Mouse (Mus musculus) adrenal gland, adult 8-10 months (tissue): ENCODE measurements around the gene Mpp3. TPM values are rescaled to one million over a fixed set of nuclear protein-coding genes. Genes with fewer than 3 reads are reported as not detected.
"Not testable (repeated sequence)": the region's sequence is repeated elsewhere in the genome, so short reads cannot be mapped to it uniquely, and the experiment has no call there.

ENCODE experiments used
- DNase-seq: peaks from one replicate; pipeline ENCODE4 v3.0.0; 2022
- total RNA-seq, 4 experiments: library from RNA; stranded (reverse); gene quantifications; 2 replicates each; pipeline ENCODE4 v1.2.4; 2022

Mpp3 gene
- total RNA-seq, 4 experiments from 2014 or later = 14.5 to 75.4 (median 38.7) TPM

DNA sequence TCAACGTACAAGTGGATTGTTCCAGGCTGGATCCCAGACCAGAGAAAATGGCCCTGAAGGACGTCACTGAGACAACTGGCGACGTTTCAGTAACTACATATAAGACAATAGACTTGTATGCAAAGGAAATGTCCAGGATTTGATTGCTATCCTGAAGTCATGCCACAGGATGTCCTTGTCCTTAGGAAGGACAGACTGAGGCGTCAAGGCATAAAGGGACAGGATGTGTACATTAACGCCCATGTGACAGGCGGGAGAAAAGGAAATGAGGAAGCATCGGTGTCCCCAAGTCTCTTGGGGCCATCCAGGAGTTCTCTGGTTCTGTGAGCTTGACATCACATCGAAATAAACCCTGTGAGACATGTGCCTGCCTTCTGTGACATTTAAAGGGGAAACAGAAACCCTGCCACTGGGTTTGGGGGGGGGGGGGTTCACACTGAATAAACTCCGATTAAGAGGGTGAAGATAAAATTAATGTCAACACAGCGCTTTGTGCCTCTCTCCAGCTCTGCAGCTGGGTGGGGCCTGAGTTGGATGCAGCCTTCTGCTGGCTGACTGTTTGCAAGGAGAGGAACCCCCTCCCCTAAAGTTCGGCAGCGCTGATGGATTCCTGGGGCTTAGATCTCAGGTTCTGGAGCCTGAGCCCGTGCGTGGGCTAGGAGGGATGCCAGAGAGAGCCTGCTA, 19.2 kb downstream of the Mpp3 start:
- DNase-seq = no peak

DNA sequence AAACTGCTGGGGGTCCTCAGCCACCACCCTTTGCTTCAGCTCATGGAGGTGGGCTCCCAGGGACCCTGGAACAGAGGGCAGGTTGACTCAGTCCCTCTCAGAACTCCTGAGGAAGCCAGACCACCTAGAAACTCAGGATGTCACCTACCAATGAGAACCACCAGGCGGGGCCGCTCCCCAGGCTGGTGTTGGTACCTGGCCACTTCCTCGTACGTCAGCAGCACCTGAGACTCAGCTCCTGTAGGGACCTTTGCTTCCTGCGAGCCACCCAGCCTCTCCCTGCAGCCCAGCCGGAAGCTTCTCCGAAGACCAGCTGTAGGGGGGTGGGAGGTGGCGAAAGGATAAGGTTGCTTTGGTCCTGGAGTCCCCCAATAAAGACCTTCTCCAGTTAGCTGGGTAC, 19.9 kb downstream of the Mpp3 start:
- DNase-seq = no peak

DNA sequence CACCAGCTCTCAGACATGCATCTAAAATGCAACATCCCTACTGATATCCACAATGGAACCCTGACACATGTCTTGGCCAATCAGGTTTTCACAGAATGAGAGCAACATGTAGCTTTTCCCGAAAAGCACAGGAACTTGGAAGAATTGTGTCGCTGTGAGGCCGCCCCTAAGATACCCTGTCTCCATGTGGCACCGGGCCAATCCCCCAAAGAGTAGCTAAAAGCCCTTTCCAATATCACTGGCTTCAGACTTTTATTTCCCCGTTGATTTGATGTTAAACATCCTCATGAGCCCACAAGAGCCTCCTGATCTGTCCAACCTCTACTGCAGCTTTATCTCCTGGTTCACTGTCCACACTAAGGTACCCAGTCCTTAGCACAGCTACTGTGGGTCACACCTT, 21.6 kb downstream of the Mpp3 start:
- no peak for DNase-seq

DNA sequence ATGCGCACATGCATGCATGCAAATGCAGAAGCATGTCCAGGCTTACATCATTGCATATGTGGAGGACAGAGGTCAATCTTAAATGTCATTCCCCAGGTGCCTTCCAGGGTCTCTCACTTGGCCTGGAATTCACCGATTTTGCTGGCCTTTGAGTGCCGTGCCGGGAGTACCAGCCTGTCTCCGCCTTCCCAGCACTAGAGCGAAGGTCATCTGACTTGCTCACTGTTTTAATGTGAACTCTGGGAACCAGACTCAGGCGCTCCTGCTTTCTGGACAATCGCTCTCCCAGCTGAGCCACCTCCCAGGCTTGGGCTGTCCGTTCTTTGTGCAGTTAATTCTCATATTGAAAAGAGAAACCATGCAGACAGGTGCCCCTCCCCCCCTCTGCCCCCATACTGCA, 22.0 kb downstream of the Mpp3 start:
- DNase-seq = no peak

DNA sequence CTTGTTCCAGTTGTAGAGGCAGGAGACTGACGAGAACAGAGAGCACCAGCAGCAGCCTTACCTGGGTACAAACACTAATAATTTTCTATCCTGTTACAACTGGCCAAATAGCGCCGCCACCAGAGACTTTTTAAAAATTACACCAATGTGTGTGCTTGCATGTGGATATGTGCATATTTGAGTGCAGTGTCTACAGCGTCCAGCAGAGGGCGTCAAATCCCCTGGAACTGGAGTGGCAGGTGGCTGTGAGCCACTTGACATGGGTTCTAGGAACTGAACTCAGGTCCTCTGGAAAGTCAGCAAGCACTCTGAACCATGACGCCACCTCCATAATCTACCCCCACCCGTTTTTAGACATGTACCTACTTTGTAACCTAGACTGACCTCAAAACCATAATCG, 24.0 kb downstream of the Mpp3 start:
- DNase-seq = no peak

DNA sequence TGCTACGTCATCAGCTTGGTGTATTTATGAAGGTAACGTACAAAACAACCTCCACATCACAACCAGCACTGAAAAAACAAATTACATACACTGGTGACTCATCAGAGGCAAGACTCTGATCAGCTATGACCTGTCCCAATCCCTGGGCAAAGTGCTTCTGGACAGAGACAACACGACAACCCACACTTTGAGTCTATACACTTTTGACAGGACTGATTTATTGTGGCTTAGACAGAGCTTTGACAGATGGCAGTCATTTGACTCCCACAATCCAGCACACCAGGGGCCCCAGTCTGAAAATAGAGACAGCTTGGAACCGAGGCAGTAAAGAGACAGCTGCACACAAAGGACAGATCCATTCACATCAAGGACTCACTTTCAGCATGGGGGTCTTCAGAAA, 28.8 kb downstream of the Mpp3 start:
- DNase-seq = no peak

DNA sequence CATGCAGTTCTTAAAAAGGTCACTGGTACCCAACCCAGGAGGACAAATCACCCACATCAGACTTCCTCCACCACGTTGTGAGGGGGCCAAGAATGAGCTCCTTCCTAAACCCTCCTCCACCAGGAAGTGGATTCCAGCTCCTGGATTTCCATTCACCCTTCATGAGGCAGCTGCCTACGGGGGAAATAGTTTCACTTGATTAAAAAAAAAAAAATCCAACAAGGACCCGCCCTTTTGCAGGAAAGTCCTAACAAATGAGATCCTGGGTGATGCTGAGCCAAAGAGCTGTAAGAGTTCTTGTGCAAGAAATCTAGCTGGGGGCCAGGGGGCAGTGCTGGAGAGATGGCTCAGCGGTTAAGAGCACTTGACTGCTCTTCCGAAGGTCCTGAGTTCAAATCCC, 30.0 kb downstream of the Mpp3 start:
- no peak for DNase-seq

DNA sequence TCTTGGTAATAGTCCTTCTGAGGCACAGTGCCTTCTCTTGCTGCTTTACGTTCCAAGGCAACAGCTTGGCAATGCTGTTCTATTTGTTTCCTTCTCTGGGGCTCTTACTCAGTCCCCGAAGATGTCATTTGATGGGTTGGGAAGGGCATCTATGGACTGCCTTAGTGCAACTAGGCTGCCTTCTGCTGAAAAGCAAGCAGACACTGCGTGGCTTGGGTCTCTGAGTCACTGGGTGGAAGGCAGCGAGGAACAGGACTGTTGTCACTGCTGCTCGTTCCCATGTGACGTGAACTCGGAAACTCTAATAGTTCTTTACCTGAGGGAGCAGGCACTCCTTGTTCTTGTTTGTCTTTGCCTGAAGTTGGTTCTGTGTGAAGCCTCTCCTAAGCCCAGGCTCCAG, 32.3 kb downstream of the Mpp3 start:
- DNase-seq = no peak

DNA sequence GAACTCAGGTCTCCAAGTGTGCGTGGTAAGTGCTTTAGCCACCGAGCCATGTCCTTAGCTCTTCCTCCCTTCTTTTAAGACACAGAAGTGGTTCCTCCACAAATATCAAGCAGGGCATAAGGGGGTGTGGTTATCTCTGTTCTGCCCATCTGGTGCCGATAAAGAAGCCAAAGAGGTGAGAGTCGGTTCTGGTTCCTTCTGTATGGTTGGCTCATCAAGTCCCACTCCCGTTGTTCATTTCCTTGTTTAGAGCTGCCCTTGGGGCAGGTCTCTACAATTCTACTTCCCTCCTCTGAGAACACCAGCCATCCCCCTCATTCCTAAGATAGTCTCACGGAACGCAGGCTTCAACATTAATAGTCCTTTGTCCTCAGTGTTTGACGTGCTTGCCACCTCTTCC, 34.2 kb downstream of the Mpp3 start:
- no peak for DNase-seq

DNA sequence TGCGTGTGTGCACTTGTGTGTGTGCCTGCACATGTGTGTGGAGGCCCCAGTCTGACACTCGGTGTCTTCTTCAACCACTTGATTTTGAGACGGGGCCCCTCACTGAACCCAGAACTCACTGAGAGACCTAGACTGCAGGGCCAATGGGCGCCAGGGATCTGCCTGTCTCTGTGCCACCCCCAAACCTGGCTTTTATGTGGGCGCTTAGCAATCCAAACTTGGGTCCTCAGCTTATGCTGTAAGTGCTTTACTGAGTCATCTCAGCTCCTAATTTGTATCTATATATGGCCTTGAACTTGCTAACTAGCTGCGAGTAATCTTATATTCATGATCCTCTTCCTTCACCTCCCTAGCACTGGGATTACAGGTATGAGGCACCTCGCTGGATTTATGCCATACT, 35.9 kb downstream of the Mpp3 start:
- DNase-seq = no peak

DNA sequence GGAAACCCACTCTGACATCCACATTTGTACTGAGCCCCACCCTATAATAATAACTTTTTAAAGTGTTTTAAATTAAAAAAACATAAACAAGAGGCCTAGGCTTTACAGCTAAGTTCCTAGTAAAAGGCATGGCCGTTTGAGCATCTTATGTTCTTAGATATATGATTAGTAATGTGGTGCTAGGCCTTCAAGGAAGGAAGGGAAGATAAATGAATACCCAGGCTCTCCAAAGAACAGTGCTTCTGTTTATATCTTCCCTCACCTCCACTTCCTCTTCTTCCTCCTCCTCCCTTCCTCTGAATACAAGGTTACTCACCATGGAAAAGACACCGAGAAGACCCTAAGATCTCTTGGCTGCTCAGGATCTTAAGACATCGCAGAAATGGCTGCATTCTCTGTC, 36.4 kb downstream of the Mpp3 start:
- DNase-seq = no peak

DNA sequence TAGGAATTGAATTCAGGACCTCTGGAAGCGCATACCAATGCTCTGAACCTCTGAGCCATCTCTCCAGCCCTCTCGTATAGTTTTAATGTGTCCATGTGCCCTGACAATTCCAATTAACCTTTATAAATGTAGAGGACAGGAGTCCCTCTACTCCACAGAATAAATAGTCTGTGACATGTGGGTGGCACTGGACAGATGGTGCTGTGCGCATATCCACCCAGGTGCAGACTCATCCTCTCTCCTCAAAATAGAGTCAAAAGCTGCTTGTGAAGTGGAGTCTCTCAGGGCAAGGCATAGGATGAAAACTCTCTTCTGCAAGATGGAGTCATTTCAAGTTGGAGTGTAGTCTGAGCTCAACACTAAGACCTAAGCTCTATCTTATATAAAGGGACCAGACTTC, 38.0 kb downstream of the Mpp3 start:
- no peak for DNase-seq

DNA sequence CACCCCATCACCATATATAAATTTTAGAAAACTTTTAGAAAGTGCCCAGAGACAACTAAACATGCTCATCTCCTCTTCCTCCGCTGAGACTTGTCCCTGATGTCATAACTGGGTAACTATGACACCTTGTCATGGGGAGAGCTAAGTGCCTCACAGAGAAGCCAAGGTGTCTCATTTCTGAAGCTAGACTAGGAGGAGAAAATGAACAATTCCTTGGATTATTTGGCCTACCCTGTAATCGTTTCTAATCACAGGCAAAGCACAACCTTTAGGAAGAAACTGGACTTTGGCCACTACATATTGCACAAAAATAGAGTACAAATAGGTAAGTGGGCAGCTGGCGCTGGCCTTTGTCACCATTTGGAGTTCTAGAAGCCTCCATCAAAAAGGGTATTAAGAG, 41.3 kb downstream of the Mpp3 start, which contains the start of gene Dusp3:
Gene Dusp3, minus strand, starts transcription at position 101 of the 400 bp plus-strand sequence.
- no peak for DNase-seq

DNA sequence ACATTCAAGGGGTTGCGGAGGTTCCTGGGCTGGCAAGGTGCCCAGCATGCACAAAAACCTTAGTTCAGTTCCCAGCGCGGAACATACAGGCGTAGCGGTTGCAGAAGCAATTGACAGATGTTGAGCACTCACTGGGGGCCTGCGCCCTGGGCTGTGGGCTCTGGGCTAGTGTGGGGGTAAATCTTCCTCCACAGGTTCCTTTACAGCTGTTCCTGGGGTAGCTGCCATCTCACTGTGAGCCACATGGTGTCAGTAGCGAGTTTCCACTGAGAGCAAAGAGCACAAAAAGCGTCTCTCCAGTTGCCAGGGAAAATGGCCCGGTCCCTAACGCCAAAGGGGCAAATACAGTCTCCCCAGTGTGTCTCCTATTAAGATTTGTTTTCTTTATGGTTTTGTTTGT, 42.3 kb downstream of the Mpp3 start:
- peak; percentile 76 for DNase-seq

DNA sequence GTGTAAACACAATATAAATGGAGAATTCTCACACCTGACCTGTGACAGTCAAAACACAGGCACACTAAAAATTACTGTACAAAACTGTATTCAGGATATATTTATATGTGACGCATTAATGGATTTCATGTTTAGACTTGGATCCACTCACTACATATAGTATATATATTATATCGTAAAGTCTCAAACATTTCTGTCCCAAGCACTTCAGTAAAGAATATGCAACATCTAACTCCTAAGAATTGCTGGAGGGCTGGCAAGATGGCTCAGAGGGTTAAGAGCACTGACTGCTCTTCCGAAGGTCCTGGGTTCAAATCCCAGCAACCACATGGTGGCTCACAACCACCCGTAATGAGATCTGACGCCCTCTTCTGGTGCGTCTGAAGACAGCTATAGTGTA, 42.8 kb downstream of the Mpp3 start:
- not testable (repeated sequence) for DNase-seq

DNA sequence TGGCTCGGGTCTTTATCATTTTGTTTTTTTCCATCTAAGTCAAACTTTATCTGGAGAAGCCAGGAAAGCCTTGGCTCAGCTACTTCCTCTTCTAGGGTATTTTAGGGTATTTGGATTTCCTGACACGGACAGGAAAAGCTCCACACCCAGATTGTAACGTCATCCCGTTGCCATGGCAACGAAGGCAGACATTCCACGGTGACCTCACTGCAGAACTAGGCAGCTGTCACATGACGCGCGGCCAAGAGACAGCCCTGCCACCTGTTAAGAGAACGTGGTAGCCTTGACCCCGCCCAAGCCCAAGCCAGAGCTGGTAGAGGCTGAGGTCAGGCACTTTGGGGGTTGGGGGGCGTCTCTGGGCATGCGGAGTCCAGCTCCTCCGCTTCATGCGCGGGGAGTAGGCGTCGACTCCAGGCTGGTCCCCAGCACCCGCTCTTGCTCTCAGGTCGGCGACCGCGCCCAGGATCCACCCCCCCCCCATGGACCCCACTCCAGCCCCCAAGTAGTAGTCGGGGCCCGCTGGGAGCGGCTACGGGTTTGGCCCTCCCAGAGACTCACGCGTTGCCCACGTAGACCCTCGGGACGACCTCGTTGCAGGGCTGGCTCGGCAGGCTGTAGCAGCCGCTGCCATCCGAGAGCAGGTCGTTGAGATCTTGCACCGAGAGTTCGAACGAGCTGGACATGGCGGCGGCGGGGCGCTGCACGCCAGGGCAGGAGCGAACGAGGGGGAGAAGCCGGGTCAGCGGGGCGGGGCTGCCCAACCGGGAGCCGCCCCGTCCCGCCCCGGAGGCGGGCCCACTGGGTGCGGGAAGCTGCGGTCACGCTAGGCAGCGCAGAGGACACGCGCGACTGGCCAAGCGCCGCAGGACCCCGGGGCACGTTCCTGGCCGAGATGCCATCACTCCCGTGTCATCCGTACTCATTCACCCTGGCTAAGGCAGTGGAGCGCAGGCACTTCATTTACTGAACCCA, 43.9 kb downstream of the Mpp3 start, which contains the start of gene Cfap97d1:
Gene Cfap97d1, plus strand, starts transcription at position 226 of the 972 bp plus-strand sequence.
- DNase-seq = peak; percentile 97

DNA sequence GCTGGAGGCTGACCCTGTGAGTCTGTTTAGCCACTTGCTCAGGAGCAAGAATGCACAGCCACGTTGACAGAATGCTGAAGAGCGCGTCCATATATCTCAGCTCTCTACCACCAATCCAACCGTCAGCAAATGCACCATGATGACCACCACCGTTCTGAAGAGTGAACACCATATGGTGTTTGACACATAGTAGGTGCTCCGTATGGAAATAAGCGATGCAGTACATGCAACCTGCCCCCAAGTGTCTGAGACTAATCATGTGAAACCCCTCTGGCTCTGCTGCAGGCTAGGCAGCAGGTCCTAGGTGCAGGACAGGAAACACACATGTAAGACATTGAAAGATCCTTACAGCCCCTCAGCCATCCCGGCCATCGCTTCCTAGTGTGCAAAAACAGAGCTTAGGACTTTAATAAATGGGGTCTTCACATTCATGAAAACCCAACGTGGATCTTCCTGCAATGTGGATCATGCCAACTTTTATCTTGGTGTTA, 44.8 kb downstream of the Mpp3 start:
- DNase-seq = peak; percentile 15

DNA sequence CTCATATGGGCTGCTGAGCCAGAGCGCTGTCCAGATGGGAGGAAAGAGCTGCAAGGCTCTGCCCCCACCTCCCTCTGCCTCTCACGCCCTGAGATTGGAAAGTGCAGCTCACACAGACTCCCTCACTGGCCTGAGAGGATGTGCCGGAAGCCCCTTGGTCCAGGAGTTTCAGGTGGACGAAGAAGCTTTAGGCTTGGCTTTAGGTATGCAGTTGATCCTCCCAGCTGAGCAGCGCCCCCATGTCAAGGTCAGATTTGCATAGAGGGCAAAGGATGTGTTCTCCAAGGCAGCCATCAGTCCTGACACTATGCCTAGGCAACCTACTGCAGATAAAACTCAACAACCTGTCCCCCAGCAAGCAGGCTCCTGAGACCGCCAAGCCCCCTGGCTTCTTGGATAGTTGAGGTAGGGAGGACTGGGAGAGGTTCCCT, 45.3 kb downstream of the Mpp3 start:
- DNase-seq = peak; percentile 21

DNA sequence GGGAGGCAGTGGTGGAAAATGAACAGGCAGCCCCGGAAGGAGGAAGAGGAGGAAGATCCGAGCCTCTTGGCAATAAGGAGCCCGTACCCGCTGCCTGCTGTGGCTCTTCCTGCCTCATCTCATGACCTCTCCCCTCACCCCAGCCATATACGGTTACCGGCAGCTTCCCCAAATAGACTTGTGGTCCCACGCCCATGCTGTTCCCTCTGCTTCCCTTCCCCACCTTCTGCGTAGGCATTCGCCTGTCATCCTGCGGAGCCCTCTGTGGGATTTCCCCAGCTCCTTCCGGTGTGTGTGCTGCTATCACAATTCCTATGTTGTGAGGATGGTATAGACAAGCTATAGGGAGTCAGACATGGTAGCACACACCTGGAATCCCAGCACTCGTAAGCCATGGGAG, 46.4 kb downstream of the Mpp3 start:
- peak; percentile 39 for DNase-seq

DNA sequence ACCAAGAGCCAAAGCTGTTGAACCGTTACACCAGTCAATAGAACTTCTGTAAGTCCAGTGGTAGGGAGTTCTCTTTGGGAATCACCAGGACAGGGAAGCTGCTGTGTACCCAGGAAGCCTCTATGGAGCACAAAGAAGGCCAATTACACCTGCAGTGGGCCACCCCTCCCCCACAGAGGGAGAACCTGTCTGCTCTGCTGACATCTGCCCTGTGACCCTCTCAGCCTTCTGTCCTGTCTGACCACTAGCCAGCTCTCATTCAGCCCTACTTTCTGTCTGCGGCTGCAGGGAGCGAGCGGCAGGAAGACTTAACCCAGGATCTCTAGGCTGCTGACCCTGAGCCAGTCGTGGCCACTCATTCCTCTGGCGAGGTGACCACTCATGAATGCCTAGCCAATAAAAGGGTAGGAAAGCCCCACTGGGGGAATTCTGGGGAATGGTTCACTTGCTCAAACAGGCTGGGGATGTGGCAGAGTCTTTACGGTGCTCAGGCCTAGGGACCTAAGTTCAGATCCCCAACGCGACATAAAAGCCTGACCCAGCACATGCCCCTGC, 47.6 kb downstream of the Mpp3 start:
- DNase-seq = no peak

DNA sequence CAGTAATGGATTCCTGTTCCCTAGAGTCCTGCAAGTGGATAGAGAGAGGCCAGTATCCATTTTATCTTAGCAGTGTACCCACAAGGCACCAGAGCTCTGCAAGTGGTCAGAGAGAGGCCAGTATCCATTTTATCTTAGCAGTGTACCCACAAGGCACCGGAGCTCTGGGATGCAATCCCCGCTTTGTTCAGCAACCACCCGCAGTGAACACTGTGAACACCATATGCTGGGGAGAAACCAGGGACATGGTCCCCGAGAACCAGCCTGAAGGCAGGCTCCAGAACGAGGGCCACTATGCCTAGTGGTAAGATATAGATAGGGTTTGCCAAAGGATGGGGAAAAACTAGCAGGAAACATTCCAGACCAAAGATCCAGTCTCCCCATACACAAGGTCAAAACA, 49.1 kb downstream of the Mpp3 start:
- DNase-seq = no peak

DNA sequence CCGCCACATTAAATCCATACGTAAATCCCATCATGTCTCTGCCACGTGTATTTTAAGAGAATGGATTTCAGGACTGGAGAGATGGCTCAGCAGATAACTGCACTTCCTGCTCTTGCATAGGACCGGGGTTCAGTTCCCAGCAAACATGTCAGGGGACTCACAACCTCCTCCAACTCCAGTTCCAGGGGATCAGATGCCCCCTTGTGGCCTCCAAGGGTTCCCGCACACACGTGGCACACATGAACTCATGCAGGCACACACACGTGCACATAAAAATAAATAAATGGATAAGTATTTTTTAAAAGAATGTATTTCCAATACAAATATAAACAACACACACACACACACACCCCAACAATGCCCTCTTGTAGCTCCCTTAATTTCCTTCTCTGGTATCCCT, 51.3 kb downstream of the Mpp3 start:
- DNase-seq = no peak

DNA sequence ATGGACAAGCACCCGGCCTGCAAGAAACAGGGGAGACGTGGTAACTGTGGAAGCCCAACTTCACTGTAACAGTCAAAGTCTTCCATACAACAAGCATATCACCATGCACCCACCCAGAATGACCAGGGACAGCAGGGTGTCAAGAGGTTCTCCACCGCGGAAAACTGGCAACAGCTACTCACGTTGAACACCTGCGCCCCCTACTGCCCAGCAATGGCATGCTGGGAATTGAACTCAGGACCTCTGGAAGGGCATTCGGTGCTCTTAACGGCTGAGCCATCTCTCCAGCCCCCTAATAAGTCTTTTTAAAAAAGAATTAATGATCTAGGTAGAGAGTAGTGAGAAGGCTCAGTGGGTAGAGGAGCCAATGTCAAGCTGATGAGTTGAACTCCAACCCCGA, 53.3 kb downstream of the Mpp3 start:
- no peak for DNase-seq
